Mouse (Mus musculus) hindbrain, embryonic 15.5 days (tissue): ENCODE measurements around the gene Bub1b. TPM values are rescaled to one million over a fixed set of nuclear protein-coding genes. Genes with fewer than 3 reads are reported as not detected.
A peak's percentile ranks its signal among the peaks of the same experiment; 100 is the strongest.

Source experiments
- ATAC-seq: fragments of 200-750 bp; cut with Nextera tagmentation; 2 replicates; pipeline ENCODE4 v1.8.0; 2017; ENCODE audit warnings: low read depth, moderate number of reproducible peaks, moderate TSS enrichment; ENCODE audit not compliant: low FRiP score
- H3K27ac ChIP-seq: fragments of 300-500 bp; sonication (generic); replicated peaks from 2 replicates; pipeline ENCODE4 v1.5.1; 2015; ENCODE audit warnings: mild to moderate bottlenecking, inconsistent platforms
- H3K27me3 ChIP-seq: fragments of 300-500 bp; sonication (generic); 2 replicates; pipeline ENCODE4 v1.6.1; 2015; ENCODE audit warnings: control low read depth, inconsistent platforms
- H3K36me3 ChIP-seq: fragments of 300-500 bp; sonication (generic); 2 replicates; pipeline ENCODE4 v1.6.1; 2015; ENCODE audit warnings: control low read depth, inconsistent platforms
- H3K4me1 ChIP-seq: fragments of 300-500 bp; sonication (generic); replicated peaks from 2 replicates; pipeline ENCODE4 v1.6.1; 2015; ENCODE audit warnings: control low read depth, inconsistent platforms
- H3K4me2 ChIP-seq: fragments of 300-500 bp; sonication (generic); 2 replicates; pipeline ENCODE4 v1.6.1; 2015; ENCODE audit warnings: moderate library complexity, mild to moderate bottlenecking, inconsistent platforms
- H3K4me3 ChIP-seq: fragments of 300-500 bp; sonication (generic); 2 replicates; pipeline ENCODE4 v1.5.1; 2015; ENCODE audit warnings: mild to moderate bottlenecking, inconsistent platforms
- H3K9ac ChIP-seq: fragments of 300-500 bp; sonication (generic); 2 replicates; pipeline ENCODE4 v1.6.1; 2015; ENCODE audit warnings: inconsistent platforms
- H3K9me3 ChIP-seq: fragments of 300-500 bp; sonication (generic); 2 replicates; pipeline ENCODE4 v1.6.1; 2016; ENCODE audit warnings: control low read depth, inconsistent platforms
- WGBS: fragments of 180-500 bp; shearing (Covaris S2); methylation state at CpG from one replicate; pipeline ENCODE4 v1.1.7; 2015; 5-methylcytosine and 5-hydroxymethylcytosine counted together
- polyA plus RNA-seq: library from polyadenylated mRNA; unstranded; fragments of >200 nt; fragmentation: Nextera tagmentation; extraction: Ambion mirVana; gene quantifications from 2 replicates; pipeline ENCODE4 v1.2.1, GENCODE M21; 2015

Gene Bub1b
- polyA plus RNA-seq, 1 experiment from 2014 or later: 15.3 TPM

GRCm38 (mm10) chr2:118572183-118572836, 25.7 kb upstream of the Bub1b start:
- H3K4me2 ChIP-seq: no peak overlapping the region
- H3K27me3 ChIP-seq: no peaks in the 10 kb centered on the region
- no peak overlapping the region for H3K9ac ChIP-seq
- no peak overlapping the region for H3K27ac ChIP-seq
- no peaks in the 10 kb centered on the region for H3K36me3 ChIP-seq
- no peak overlapping the region for H3K4me3 ChIP-seq
- H3K9me3 ChIP-seq: no peaks in the 10 kb centered on the region
- 65% methylated on average over 9 of the region's 9 CpGs for WGBS
- no peaks in the 10 kb centered on the region for H3K4me1 ChIP-seq
- ATAC-seq: no peak

GRCm38 (mm10) chr2:118573135-118573534, 24.9 kb upstream of the Bub1b start:
- no peak overlapping the region for H3K9ac ChIP-seq
- no peaks in the 10 kb centered on the region for H3K4me1 ChIP-seq
- ATAC-seq: no peak
- no peak overlapping the region for H3K4me2 ChIP-seq
- 90% methylated on average over 3 of the region's 3 CpGs for WGBS
- H3K36me3 ChIP-seq: no peaks in the 10 kb centered on the region
- no peaks in the 10 kb centered on the region for H3K27me3 ChIP-seq
- no peak overlapping the region for H3K4me3 ChIP-seq
- no peaks in the 10 kb centered on the region for H3K9me3 ChIP-seq
- no peak overlapping the region for H3K27ac ChIP-seq

GRCm38 (mm10) chr2:118586013-118586412, 12.0 kb upstream of the Bub1b start:
- no peaks in the 10 kb centered on the region for H3K9me3 ChIP-seq
- no peak overlapping the region for H3K4me3 ChIP-seq
- no peak overlapping the region for H3K27ac ChIP-seq
- no peak overlapping the region for H3K9ac ChIP-seq
- no peaks in the 10 kb centered on the region for H3K4me1 ChIP-seq
- 72% methylated on average over 5 of the region's 5 CpGs for WGBS
- no peak for ATAC-seq
- H3K4me2 ChIP-seq: no peak overlapping the region
- H3K36me3 ChIP-seq: no peaks in the 10 kb centered on the region
- no peaks in the 10 kb centered on the region for H3K27me3 ChIP-seq

- H3K4me2 ChIP-seq: no peak overlapping the region
- no peaks in the 10 kb centered on the region for H3K27me3 ChIP-seq
- H3K9ac ChIP-seq: no peak overlapping the region
- H3K36me3 ChIP-seq: no peaks in the 10 kb centered on the region
- no peak for ATAC-seq
- H3K4me3 ChIP-seq: no peak overlapping the region
- WGBS: 58% methylated on average over 3 of the region's 3 CpGs
- H3K27ac ChIP-seq: no peak overlapping the region
- H3K4me1 ChIP-seq: no peaks in the 10 kb centered on the region
- no peaks in the 10 kb centered on the region for H3K9me3 ChIP-seq
Observed at GRCm38 (mm10) chr2:118587686-118588085, 10.3 kb upstream of the Bub1b start.

GRCm38 (mm10) chr2:118591083-118591482, 6.9 kb upstream of the Bub1b start:
- no peak overlapping the region for H3K4me3 ChIP-seq
- 93% methylated on average over 4 of the region's 4 CpGs for WGBS

GRCm38 (mm10) chr2:118599087-118599486, 1.1 kb downstream of the Bub1b start:
- 40% methylated on average over 4 of the region's 5 CpGs for WGBS
- no peak for ATAC-seq
- H3K9ac ChIP-seq: no peak overlapping the region

More at GRCm38 (mm10) chr2:118591083-118591482, 6.9 kb upstream of the Bub1b start:
- Histone ChIP-seq H3K4me2 (no peak overlapping the region), H3K4me1 (no peaks in the 10 kb centered on the region), H3K9ac (no peak overlapping the region), H3K27me3 (no peaks in the 10 kb centered on the region), H3K9me3 (no peaks in the 10 kb centered on the region), H3K27ac (no peak overlapping the region), H3K36me3 (no peaks in the 10 kb centered on the region)
- no peak for ATAC-seq

GRCm38 (mm10) chr2:118601599-118602263, 3.7 kb downstream of the Bub1b start:
- WGBS: 84% methylated on average over 18 of the region's 18 CpGs
- no peak for ATAC-seq
- Histone ChIP-seq H3K4me1 (peaks cover 7% of the 10 kb centered on the region), H3K9me3 (no peaks in the 10 kb centered on the region), H3K4me2 (no peak overlapping the region), H3K4me3 (no peak overlapping the region), H3K36me3 (no peaks in the 10 kb centered on the region), H3K27ac (no peak overlapping the region), H3K9ac (no peak overlapping the region), H3K27me3 (no peaks in the 10 kb centered on the region)

More at GRCm38 (mm10) chr2:118599087-118599486, 1.1 kb downstream of the Bub1b start:
- Histone ChIP-seq H3K27me3 (no peaks in the 10 kb centered on the region), H3K9me3 (no peaks in the 10 kb centered on the region), H3K4me3 (peak overlapping the region; percentile 53), H3K4me1 (peaks cover 7% of the 10 kb centered on the region), H3K36me3 (no peaks in the 10 kb centered on the region), H3K27ac (no peak overlapping the region), H3K4me2 (peak overlapping the region; percentile 79)

- Histone ChIP-seq H3K4me1 (no peaks in the 10 kb centered on the region), H3K4me2 (no peak overlapping the region), H3K9me3 (no peaks in the 10 kb centered on the region), H3K9ac (no peak overlapping the region), H3K27me3 (no peaks in the 10 kb centered on the region), H3K4me3 (no peak overlapping the region), H3K27ac (no peak overlapping the region), H3K36me3 (no peaks in the 10 kb centered on the region)
- no peak for ATAC-seq
- 93% methylated on average over 6 of the region's 6 CpGs for WGBS
Observed at GRCm38 (mm10) chr2:118604091-118604490, 6.1 kb downstream of the Bub1b start.

- H3K4me1 ChIP-seq: no peaks in the 10 kb centered on the region
- no peak overlapping the region for H3K4me2 ChIP-seq
- H3K36me3 ChIP-seq: no peaks in the 10 kb centered on the region
- no peaks in the 10 kb centered on the region for H3K9me3 ChIP-seq
- no peak overlapping the region for H3K27ac ChIP-seq
- no peak overlapping the region for H3K4me3 ChIP-seq
- no peak for ATAC-seq
- H3K9ac ChIP-seq: no peak overlapping the region
- 82% methylated on average over 2 of the region's 2 CpGs for WGBS
- no peaks in the 10 kb centered on the region for H3K27me3 ChIP-seq
Observed at GRCm38 (mm10) chr2:118606032-118606431, 8.0 kb downstream of the Bub1b start.

GRCm38 (mm10) chr2:118606976-118607375, 9.0 kb downstream of the Bub1b start:
- H3K27me3 ChIP-seq: no peaks in the 10 kb centered on the region
- no peaks in the 10 kb centered on the region for H3K9me3 ChIP-seq
- no peak overlapping the region for H3K4me2 ChIP-seq
- WGBS: 74% methylated on average over 5 of the region's 5 CpGs
- no peaks in the 10 kb centered on the region for H3K4me1 ChIP-seq
- H3K36me3 ChIP-seq: no peaks in the 10 kb centered on the region
- no peak overlapping the region for H3K4me3 ChIP-seq
- no peak overlapping the region for H3K27ac ChIP-seq
- ATAC-seq: no peak
- H3K9ac ChIP-seq: no peak overlapping the region

- H3K4me3 ChIP-seq: no peak overlapping the region
- no peak overlapping the region for H3K27ac ChIP-seq
- H3K27me3 ChIP-seq: no peaks in the 10 kb centered on the region
- H3K36me3 ChIP-seq: no peaks in the 10 kb centered on the region
- WGBS: 94% methylated on average over 5 of the region's 5 CpGs
- H3K9ac ChIP-seq: no peak overlapping the region
- no peak for ATAC-seq
- H3K4me1 ChIP-seq: no peaks in the 10 kb centered on the region
- no peaks in the 10 kb centered on the region for H3K9me3 ChIP-seq
- H3K4me2 ChIP-seq: no peak overlapping the region
Observed at GRCm38 (mm10) chr2:118618013-118618412, 20.0 kb downstream of the Bub1b start.

GRCm38 (mm10) chr2:118620101-118620500, 22.1 kb downstream of the Bub1b start:
- Histone ChIP-seq H3K9ac (no peak overlapping the region), H3K9me3 (no peaks in the 10 kb centered on the region), H3K27me3 (no peaks in the 10 kb centered on the region), H3K4me1 (no peaks in the 10 kb centered on the region), H3K27ac (no peak overlapping the region), H3K4me3 (no peak overlapping the region), H3K4me2 (no peak overlapping the region), H3K36me3 (no peaks in the 10 kb centered on the region)
- no peak for ATAC-seq
- WGBS: 66% methylated on average over 2 of the region's 2 CpGs
